Mouse (Mus musculus): ENCODE data around the gene Bola3. TPM values are rescaled to one million over a fixed set of nuclear protein-coding genes. Genes with fewer than 3 reads are reported as not detected.

The Bola3 gene
- polyA plus RNA-seq, 1 experiment = 60.8 TPM

- Histone ChIP-seq H3K27ac (ENCODE audit: insufficient read depth, low read length) (no peak overlapping the region), H3K4me3 (ENCODE audit: insufficient read depth, low read length) (peak overlapping the region; percentile 67), H3K4me1 (ENCODE audit: control insufficient read depth, insufficient read depth, low read length) (no peaks in the 10 kb centered on the region)
- TF ChIP-seq CTCF (IDR thresholded peaks at IDR 0.05; ENCODE audit: extremely low read depth, insufficient read depth, low read length) (peak; percentile 37; the same call in 1 of the 2 replicates), POLR2A (IDR thresholded peaks at IDR 0.05; ENCODE audit: extremely low read depth, insufficient read depth, low read length) (no peak; the same call in 1 of the 2 replicates)
Observed at GRCm38 (mm10) chr6:83317108-83317741, 31.7 kb upstream of the Bola3 start.

- Histone ChIP-seq H3K4me3 (ENCODE audit: insufficient read depth, low read length) (no peak overlapping the region), H3K27ac (ENCODE audit: insufficient read depth, low read length) (no peak overlapping the region), H3K4me1 (ENCODE audit: control insufficient read depth, insufficient read depth, low read length) (peaks cover under 1% of the 10 kb centered on the region; the same call in 1 of the 2 replicates)
- TF ChIP-seq POLR2A (IDR thresholded peaks at IDR 0.05; ENCODE audit: extremely low read depth, insufficient read depth, low read length) = no peak
- TF ChIP-seq CTCF (IDR thresholded peaks at IDR 0.05; ENCODE audit: extremely low read depth, insufficient read depth, low read length) = no peak
Observed at GRCm38 (mm10) chr6:83321927-83322326, 27.0 kb upstream of the Bola3 start.

- Histone ChIP-seq H3K27ac (ENCODE audit: insufficient read depth, low read length) (no peak overlapping the region), H3K4me3 (ENCODE audit: insufficient read depth, low read length) (no peak overlapping the region), H3K4me1 (ENCODE audit: control insufficient read depth, insufficient read depth, low read length) (peaks cover 2% of the 10 kb centered on the region; the same call in 1 of the 2 replicates)
- no peak for TF ChIP-seq POLR2A (IDR thresholded peaks at IDR 0.05; ENCODE audit: extremely low read depth, insufficient read depth, low read length)
- TF ChIP-seq CTCF (IDR thresholded peaks at IDR 0.05; ENCODE audit: extremely low read depth, insufficient read depth, low read length) = no peak
Observed at GRCm38 (mm10) chr6:83322794-83323193, 26.2 kb upstream of the Bola3 start.

GRCm38 (mm10) chr6:83323652-83324419, 25.1 kb upstream of the Bola3 start:
- H3K27ac ChIP-seq (ENCODE audit: insufficient read depth, low read length) = no peak overlapping the region
- no peak overlapping the region for H3K4me3 ChIP-seq (ENCODE audit: insufficient read depth, low read length)
- peaks cover 2% of the 10 kb centered on the region; the same call in 1 of the 2 replicates for H3K4me1 ChIP-seq (ENCODE audit: control insufficient read depth, insufficient read depth, low read length)
- TF ChIP-seq POLR2A (IDR thresholded peaks at IDR 0.05; ENCODE audit: extremely low read depth, insufficient read depth, low read length) (no peak), CTCF (IDR thresholded peaks at IDR 0.05; ENCODE audit: extremely low read depth, insufficient read depth, low read length) (no peak)

- peak within 1 kb of the TSS; percentile 72 for H3K27ac ChIP-seq (ENCODE audit: insufficient read depth, low read length)
- no peak for TF ChIP-seq CTCF (IDR thresholded peaks at IDR 0.05; ENCODE audit: extremely low read depth, insufficient read depth, low read length)
- peak; percentile 90 for TF ChIP-seq POLR2A (IDR thresholded peaks at IDR 0.05; ENCODE audit: extremely low read depth, insufficient read depth, low read length)
Observed at GRCm38 (mm10) chr6:83325525-83326393, 23.2 kb upstream of the Bola3 start, which contains the start of the genes Mthfd2 and Mob1a. Gene Mthfd2 (minus strand): TSS chr6:83325908. Gene Mob1a (plus strand): TSS chr6:83326016.

GRCm38 (mm10) chr6:83326394-83326736, 22.6 kb upstream of the Bola3 start:
- Histone ChIP-seq H3K4me3 (ENCODE audit: insufficient read depth, low read length) (peak overlapping the region; percentile 37), H3K27ac (ENCODE audit: insufficient read depth, low read length) (peak overlapping the region; percentile 72; the same call in 1 of the 2 replicates), H3K4me1 (ENCODE audit: control insufficient read depth, insufficient read depth, low read length) (peaks cover 2% of the 10 kb centered on the region; the same call in 1 of the 2 replicates)
- TF ChIP-seq POLR2A (IDR thresholded peaks at IDR 0.05; ENCODE audit: extremely low read depth, insufficient read depth, low read length) = no peak
- TF ChIP-seq CTCF (IDR thresholded peaks at IDR 0.05; ENCODE audit: extremely low read depth, insufficient read depth, low read length) = no peak

More at GRCm38 (mm10) chr6:83325525-83326393, 23.2 kb upstream of the Bola3 start, which contains the start of the genes Mthfd2 and Mob1a:
- Histone ChIP-seq H3K4me1 (ENCODE audit: control insufficient read depth, insufficient read depth, low read length) (peaks cover 2% of the 10 kb centered on the region; the same call in 1 of the 2 replicates), H3K4me3 (ENCODE audit: insufficient read depth, low read length) (peak within 1 kb of the TSS; percentile 37)

GRCm38 (mm10) chr6:83326761-83327160, 22.2 kb upstream of the Bola3 start:
- Histone ChIP-seq H3K4me3 (ENCODE audit: insufficient read depth, low read length) (peak overlapping the region; percentile 37), H3K27ac (ENCODE audit: insufficient read depth, low read length) (no peak overlapping the region), H3K4me1 (ENCODE audit: control insufficient read depth, insufficient read depth, low read length) (peaks cover 2% of the 10 kb centered on the region; the same call in 1 of the 2 replicates)
- no peak for TF ChIP-seq CTCF (IDR thresholded peaks at IDR 0.05; ENCODE audit: extremely low read depth, insufficient read depth, low read length)
- TF ChIP-seq POLR2A (IDR thresholded peaks at IDR 0.05; ENCODE audit: extremely low read depth, insufficient read depth, low read length) = no peak

- TF ChIP-seq CTCF (IDR thresholded peaks at IDR 0.05; ENCODE audit: extremely low read depth, insufficient read depth, low read length) (no peak), POLR2A (IDR thresholded peaks at IDR 0.05; ENCODE audit: extremely low read depth, insufficient read depth, low read length) (no peak)
- H3K4me1 ChIP-seq (ENCODE audit: control insufficient read depth, insufficient read depth, low read length) = peaks cover 2% of the 10 kb centered on the region; the same call in 1 of the 2 replicates
Observed at GRCm38 (mm10) chr6:83327591-83328190, 21.3 kb upstream of the Bola3 start.

More at GRCm38 (mm10) chr6:83327591-83328190, 21.3 kb upstream of the Bola3 start:
- no peak overlapping the region for H3K4me3 ChIP-seq (ENCODE audit: insufficient read depth, low read length)
- H3K27ac ChIP-seq (ENCODE audit: insufficient read depth, low read length) = no peak overlapping the region
